Mouse (Mus musculus) urinary bladder, postnatal 0 days (tissue): ENCODE results near the gene Gcn1l1. TPM values are rescaled to one million over a fixed set of nuclear protein-coding genes. Genes with fewer than 3 reads are reported as not detected.

Experiments
- microRNA-seq: library from miRNA; unstranded; fragments of <30 nt; microRNA quantifications from one replicate; pipeline ENCODE4, GENCODE M21; 2016
- polyA plus RNA-seq: library from polyadenylated mRNA; unstranded; fragments of >200 nt; fragmentation: Nextera tagmentation; extraction: Ambion mirVana; gene quantifications from 2 replicates; pipeline ENCODE4 v1.2.1, GENCODE M21; 2015

Gene Gcn1l1
- polyA plus RNA-seq: 16.3 and 18.2 TPM in 2 replicates

DNA sequence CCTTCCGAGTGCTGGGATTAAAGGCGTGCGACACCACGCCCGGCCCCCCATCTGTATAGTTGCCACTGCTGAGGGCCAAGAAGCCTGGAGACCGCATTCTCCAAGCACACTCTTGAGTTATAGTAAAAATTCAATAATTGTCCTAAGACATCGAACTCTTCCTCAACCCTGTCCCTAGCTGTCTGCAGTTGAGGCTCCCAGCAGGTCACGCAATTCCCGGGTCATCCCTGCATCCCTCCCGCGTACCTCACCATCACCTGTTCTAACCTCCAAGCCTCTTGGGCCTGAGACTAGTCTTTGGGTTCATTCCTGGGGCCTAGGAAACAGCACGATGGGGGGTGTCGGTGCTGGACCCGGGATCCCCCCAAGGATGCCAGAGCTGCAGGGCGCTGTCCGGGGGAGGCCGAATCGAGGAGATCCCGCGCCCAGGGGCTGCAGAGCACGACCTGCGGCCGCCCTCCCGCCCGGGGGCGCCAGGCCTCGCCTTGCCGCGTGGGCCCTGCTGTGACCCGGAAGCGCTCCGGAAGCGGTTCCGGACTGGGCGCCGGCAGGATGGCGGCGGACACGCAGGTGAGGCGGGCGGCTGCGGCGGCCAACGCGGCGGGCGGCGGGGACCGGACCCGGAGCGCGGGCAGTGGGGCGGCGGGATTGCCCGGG is at the start of gene Gcn1l1:
TSS of gene Gcn1l1 (plus strand) at position 518 of the 657 bp plus-strand sequence.

DNA sequence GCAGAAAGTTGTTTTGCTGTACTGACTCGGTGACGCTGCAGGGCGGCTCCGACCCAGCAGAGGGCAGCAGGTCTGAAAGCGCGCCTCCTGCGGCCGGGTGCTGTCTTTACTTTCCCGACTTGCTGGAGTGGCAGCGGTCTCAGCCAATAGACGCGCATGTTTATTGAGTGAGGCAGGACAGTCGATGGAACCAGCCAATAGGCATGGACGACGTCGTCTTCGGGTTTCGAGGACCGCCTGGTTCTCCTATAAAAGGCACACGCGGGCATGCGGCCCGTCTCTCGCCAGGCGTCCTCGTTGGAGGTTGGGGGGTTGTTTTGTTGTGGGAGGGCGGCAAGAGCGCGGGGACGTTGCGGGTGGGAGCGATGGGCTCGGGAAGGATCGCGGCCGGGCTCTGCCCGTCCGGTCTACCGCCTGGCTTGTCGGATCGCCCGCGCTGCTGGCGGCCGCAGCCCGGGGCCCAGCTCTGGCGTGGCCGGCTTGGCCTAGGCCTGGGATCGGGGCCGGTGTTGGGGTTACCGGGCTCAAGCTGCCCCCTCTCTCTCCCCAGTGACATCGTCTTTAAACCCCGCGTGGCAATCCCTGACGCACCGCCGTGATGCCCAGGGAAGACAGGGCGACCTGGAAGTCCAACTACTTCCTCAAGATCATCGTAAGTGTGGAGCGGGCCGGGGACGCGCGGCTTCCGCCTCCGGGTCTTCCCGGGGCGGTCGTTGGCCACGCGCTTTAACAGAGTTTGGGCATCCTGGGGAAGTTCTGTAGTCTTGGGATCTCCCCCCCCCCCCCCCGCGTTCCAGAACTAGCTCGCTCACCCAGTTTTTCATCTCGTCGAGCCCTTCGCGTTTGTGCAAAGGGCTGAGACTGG is 5.6 kb upstream of the Gcn1l1 start, which contains the start of gene Rplp0:
TSS of gene Rplp0 (plus strand) at position 231 of the 865 bp plus-strand sequence.

GRCm38 (mm10) chr5:115631505-115632357 is 66.7 kb downstream of the Gcn1l1 start, which contains the start of gene Rab35:
Rab35 (plus strand) TSS chr5:115631908.

Small RNA genes lying within 50 kb of the gene (microRNA-seq; reads per million reads assigned to microRNA genes)
- not detected for gene Mir7029
- not detected for gene Mir7030

Other genes with a start within 250 kb of the Gcn1l1 start
- 119 and 134 TPM in 2 replicates for gene Srsf9, start 238.1 kb upstream of the Gcn1l1 start, polyA plus RNA-seq
- gene Gatc, start 224.1 kb upstream of the Gcn1l1 start, polyA plus RNA-seq: 11.7 and 15.4 TPM in 2 replicates
- 57.1 TPM in 2 replicates for gene Triap1, start 224.0 kb upstream of the Gcn1l1 start, polyA plus RNA-seq
- 1,380 and 1,477 TPM in 2 replicates for gene Cox6a1, start 216.3 kb upstream of the Gcn1l1 start, polyA plus RNA-seq
- gene Msi1, start 135.7 kb upstream of the Gcn1l1 start, polyA plus RNA-seq: 0.98 and 1.5 TPM in 2 replicates
- gene Pla2g1b, start 99.0 kb upstream of the Gcn1l1 start, polyA plus RNA-seq: not detected in 2 replicates
- 13.6 and 14.6 TPM in 2 replicates for gene Sirt4, start 80.5 kb upstream of the Gcn1l1 start, polyA plus RNA-seq
- 30.1 and 30.2 TPM in 2 replicates for gene Pxn, start 58.6 kb upstream of the Gcn1l1 start, polyA plus RNA-seq
- 1,280 and 1,369 TPM in 2 replicates for gene Rplp0, start 5.8 kb upstream of the Gcn1l1 start, polyA plus RNA-seq
- 16.0 and 17.1 TPM in 2 replicates for gene Rab35, start 66.7 kb downstream of the Gcn1l1 start, polyA plus RNA-seq
- gene Bicdl1, start 166.4 kb downstream of the Gcn1l1 start, polyA plus RNA-seq: 12.0 and 15.0 TPM in 2 replicates